Mouse (Mus musculus) stomach, embryonic 16.5 days (tissue): ENCODE results near the gene Parm1. TPM values are rescaled to one million over a fixed set of nuclear protein-coding genes. Genes with fewer than 3 reads are reported as not detected.
A peak's percentile ranks its signal among the peaks of the same experiment; 100 is the strongest.

Source experiments
- ATAC-seq: fragments of 200-750 bp; cut with Nextera tagmentation; 2 replicates; pipeline ENCODE4 v1.8.0; 2017; ENCODE audit warnings: moderate number of reproducible peaks, moderate TSS enrichment; ENCODE audit not compliant: insufficient read depth, low FRiP score
- H3K27ac ChIP-seq: fragments of 300-500 bp; sonication (generic); 2 replicates; pipeline ENCODE4 v1.5.1; 2014; ENCODE audit warnings: low read length
- H3K27me3 ChIP-seq: fragments of 300-500 bp; sonication (generic); 2 replicates; pipeline ENCODE4 v1.6.1; 2014; ENCODE audit warnings: low read length, control low read depth, mixed read lengths; ENCODE audit not compliant: control insufficient read depth, insufficient read depth
- H3K36me3 ChIP-seq: fragments of 300-500 bp; sonication (generic); 2 replicates; pipeline ENCODE4 v1.6.1; 2014; ENCODE audit warnings: low read length; ENCODE audit not compliant: control insufficient read depth, insufficient read depth
- H3K4me1 ChIP-seq: fragments of 300-500 bp; sonication (generic); 2 replicates; pipeline ENCODE4 v1.6.1; 2014; ENCODE audit warnings: low read length, control low read depth, mixed read lengths; ENCODE audit not compliant: control insufficient read depth, insufficient read depth
- H3K4me2 ChIP-seq: fragments of 300-500 bp; sonication (generic); 2 replicates; pipeline ENCODE4 v1.6.1; 2014; ENCODE audit warnings: low read depth, low read length, mixed read lengths
- H3K4me3 ChIP-seq: fragments of 300-500 bp; sonication (generic); replicated peaks from 2 replicates; pipeline ENCODE4 v1.5.1; 2014; ENCODE audit warnings: mild to moderate bottlenecking, low read length
- H3K9ac ChIP-seq: fragments of 300-500 bp; sonication (generic); 2 replicates; pipeline ENCODE4 v1.6.1; 2014; ENCODE audit warnings: low read length
- H3K9me3 ChIP-seq: fragments of 300-500 bp; sonication (generic); replicated peaks from 2 replicates; pipeline ENCODE4 v1.6.1; 2016; ENCODE audit warnings: low read length, control low read depth; ENCODE audit not compliant: control insufficient read depth
- WGBS: fragments of 180-500 bp; shearing (Covaris S2); extraction: QIAGEN DNeasy Blood & Tissue Kit; methylation state at CpG from one replicate; pipeline ENCODE4 v1.1.7; 2014; 5-methylcytosine and 5-hydroxymethylcytosine counted together
- polyA plus RNA-seq: library from polyadenylated mRNA; unstranded; fragments of >200 nt; fragmentation: Nextera tagmentation; extraction: Ambion mirVana; gene quantifications from 2 replicates; pipeline ENCODE4 v1.2.1, GENCODE M21; 2015

Gene Parm1
- polyA plus RNA-seq, 1 experiment from 2014 or later, result 29.4 TPM

DNA sequence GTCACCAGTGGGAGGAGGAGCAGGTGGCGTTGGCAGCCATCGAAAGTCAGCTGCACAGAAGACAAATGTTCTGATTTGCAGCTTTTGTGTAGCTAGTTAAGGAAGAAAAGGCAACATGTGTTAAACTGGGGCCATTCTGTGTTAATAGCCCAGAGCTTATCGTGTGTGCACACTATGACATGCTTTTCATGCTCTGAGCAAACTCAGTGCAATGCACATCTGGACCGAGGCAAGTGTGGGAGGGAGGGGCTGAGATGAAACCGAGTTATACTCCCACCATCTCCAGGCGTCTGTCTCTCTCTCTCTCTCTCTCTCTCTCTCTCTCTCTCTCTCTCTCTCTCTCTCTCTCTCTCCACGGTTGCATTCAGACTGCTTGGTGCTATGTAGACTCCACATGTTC lies 82.4 kb downstream of the Parm1 start:
- Histone ChIP-seq H3K36me3 (no peaks in the 10 kb centered on the region), H3K4me1 (no peaks in the 10 kb centered on the region), H3K27ac (no peak overlapping the region), H3K9ac (no peak overlapping the region), H3K27me3 (no peaks in the 10 kb centered on the region), H3K4me2 (no peak overlapping the region), H3K9me3 (no peaks in the 10 kb centered on the region), H3K4me3 (no peak overlapping the region)
- no peak for ATAC-seq
- 46% methylated on average over 7 of the region's 7 CpGs for WGBS

DNA sequence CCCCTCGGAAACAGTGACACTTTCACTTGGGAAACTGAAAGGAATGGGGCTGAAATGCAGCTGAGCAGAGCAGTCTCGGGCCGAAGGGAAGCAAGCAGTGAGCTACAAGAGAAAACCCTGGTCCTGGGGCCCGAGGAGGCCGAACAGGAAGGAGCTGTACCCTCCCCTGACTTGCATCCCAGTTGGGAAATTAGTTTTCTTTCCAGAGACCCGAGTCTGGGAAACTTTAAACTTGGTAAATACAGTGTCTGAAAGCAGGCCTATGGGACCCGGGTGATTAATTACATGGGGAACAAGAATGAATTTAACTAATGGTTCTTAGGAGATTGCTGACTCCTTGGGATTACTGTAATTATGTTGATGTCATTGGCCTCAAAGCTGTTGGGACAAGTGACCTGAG lies 85.9 kb downstream of the Parm1 start:
- H3K27me3 ChIP-seq, result no peaks in the 10 kb centered on the region
- 30% methylated on average over 7 of the region's 7 CpGs for WGBS
- peak; percentile 33; the same call in 1 of the 2 replicates for ATAC-seq
- H3K36me3 ChIP-seq, result no peaks in the 10 kb centered on the region
- H3K9ac ChIP-seq, result no peak overlapping the region
- no peak overlapping the region for H3K4me3 ChIP-seq
- H3K4me2 ChIP-seq, result no peak overlapping the region
- H3K27ac ChIP-seq, result no peak overlapping the region; the same call in 1 of the 2 replicates
- H3K4me1 ChIP-seq, result no peaks in the 10 kb centered on the region
- H3K9me3 ChIP-seq, result no peaks in the 10 kb centered on the region

DNA sequence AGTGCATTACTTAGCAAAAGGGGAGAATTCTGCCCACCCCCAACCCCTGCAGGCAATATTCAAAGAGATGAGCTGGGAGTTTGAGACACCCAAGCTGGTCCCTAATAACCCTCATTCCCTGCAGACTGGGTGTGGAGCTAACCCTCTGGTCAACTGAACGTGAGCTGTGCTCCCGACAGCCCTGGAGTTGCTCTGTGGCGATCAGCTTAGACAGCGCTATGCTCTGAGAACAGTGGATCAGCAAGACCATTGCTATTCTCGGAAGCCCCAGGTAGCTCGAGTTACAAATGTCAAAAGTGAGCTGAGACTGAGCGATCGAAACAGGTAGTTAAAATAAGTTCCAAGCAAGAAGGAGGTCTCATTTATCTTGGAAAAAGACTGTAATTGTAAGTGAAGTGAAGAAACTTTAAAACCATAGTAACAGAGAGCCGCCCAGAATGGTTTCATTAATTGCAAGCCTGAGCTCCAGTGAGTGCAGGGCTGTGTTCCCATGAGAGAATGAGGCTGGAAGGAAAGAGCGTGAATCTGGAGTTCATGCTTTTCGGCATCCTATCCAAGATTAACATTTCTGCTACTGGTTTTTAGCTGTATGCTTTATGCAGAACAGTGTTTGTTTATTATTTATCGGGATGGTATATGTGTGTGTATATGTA lies 86.5 kb downstream of the Parm1 start:
- H3K4me1 ChIP-seq, result no peaks in the 10 kb centered on the region
- no peaks in the 10 kb centered on the region for H3K9me3 ChIP-seq
- no peaks in the 10 kb centered on the region for H3K27me3 ChIP-seq
- H3K9ac ChIP-seq, result no peak overlapping the region
- peak; percentile 31; the same call in 1 of the 2 replicates for ATAC-seq
- H3K27ac ChIP-seq, result no peak overlapping the region
- no peak overlapping the region for H3K4me2 ChIP-seq
- no peaks in the 10 kb centered on the region for H3K36me3 ChIP-seq
- WGBS, result 50% methylated on average over 12 of the region's 12 CpGs
- no peak overlapping the region for H3K4me3 ChIP-seq

DNA sequence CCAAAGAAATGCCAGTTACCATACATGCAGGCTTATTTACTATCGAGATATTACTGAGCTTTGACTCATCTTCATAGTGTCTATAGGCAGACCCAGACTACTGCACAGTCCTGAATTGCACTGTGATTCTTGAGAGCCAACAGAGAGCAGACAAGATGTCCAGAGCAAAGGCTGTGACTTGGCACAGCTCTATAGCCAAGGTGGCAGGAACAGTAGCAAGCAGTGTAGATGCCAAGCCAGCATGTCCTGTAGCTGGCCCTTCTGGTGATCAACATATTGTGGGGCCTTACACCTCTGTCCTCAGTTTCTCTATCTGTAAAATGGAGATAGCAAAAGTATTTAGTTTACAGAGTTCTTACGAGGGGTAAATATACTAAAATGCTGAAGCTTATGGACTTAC lies 89.8 kb downstream of the Parm1 start:
- H3K4me3 ChIP-seq, result no peak overlapping the region
- no peaks in the 10 kb centered on the region for H3K9me3 ChIP-seq
- no peak for ATAC-seq
- no peaks in the 10 kb centered on the region for H3K36me3 ChIP-seq
- 94% methylated on average over 2 of the region's 2 CpGs for WGBS
- H3K27me3 ChIP-seq, result no peaks in the 10 kb centered on the region
- no peak overlapping the region for H3K9ac ChIP-seq
- H3K27ac ChIP-seq, result no peak overlapping the region
- no peaks in the 10 kb centered on the region for H3K4me1 ChIP-seq
- H3K4me2 ChIP-seq, result no peak overlapping the region

DNA sequence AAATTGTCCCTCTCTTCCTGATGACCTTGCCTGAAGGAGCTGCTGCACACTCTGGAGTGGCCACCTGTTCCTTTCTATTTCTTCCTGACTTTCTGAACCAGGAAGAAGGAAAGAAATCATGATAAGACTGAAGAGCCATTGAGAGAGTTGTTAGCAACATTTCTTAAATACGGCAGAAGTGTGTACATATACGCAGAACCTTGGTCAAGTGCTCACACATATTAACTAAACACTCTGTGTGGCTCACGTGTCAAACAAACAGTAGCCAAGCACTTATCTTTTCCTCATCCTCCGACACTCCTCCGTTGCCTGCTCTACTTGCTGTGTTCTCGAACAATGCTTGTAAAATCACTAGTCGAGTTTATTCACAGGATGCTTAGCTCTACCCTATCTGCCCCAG lies 90.4 kb downstream of the Parm1 start:
- H3K4me3 ChIP-seq, result no peak overlapping the region
- ATAC-seq, result no peak
- H3K9ac ChIP-seq, result no peak overlapping the region
- H3K27me3 ChIP-seq, result no peaks in the 10 kb centered on the region
- H3K9me3 ChIP-seq, result no peaks in the 10 kb centered on the region
- H3K36me3 ChIP-seq, result no peaks in the 10 kb centered on the region
- H3K27ac ChIP-seq, result no peak overlapping the region
- 49% methylated on average over 7 of the region's 7 CpGs for WGBS
- no peaks in the 10 kb centered on the region for H3K4me1 ChIP-seq
- H3K4me2 ChIP-seq, result no peak overlapping the region

DNA sequence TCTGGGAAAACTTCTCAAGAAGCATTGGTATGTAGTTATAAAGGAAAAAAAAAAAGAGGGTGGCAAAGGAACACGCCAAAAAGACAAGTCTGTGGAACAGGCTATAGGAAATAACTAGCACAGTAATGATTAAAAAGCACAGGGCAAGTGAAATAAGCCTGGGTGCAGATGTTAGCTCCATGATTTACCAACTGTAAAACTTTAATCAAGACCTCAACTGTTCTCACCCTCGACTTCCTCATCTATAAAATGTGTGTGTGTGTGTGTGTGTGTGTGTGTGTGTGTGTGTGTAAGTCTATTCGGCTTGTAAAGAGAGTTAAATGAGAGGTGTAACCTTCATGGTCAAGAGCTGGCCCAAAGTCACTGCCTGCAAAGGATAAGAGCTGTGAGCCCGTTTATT lies 91.6 kb downstream of the Parm1 start:
- H3K9me3 ChIP-seq, result no peaks in the 10 kb centered on the region
- no peaks in the 10 kb centered on the region for H3K27me3 ChIP-seq
- H3K4me3 ChIP-seq, result no peak overlapping the region
- 74% methylated on average over 4 of the region's 4 CpGs for WGBS
- no peaks in the 10 kb centered on the region for H3K36me3 ChIP-seq
- no peak overlapping the region for H3K4me2 ChIP-seq
- H3K27ac ChIP-seq, result peak overlapping the region; percentile 36; the same call in 1 of the 2 replicates
- H3K9ac ChIP-seq, result no peak overlapping the region
- H3K4me1 ChIP-seq, result no peaks in the 10 kb centered on the region
- no peak for ATAC-seq

DNA sequence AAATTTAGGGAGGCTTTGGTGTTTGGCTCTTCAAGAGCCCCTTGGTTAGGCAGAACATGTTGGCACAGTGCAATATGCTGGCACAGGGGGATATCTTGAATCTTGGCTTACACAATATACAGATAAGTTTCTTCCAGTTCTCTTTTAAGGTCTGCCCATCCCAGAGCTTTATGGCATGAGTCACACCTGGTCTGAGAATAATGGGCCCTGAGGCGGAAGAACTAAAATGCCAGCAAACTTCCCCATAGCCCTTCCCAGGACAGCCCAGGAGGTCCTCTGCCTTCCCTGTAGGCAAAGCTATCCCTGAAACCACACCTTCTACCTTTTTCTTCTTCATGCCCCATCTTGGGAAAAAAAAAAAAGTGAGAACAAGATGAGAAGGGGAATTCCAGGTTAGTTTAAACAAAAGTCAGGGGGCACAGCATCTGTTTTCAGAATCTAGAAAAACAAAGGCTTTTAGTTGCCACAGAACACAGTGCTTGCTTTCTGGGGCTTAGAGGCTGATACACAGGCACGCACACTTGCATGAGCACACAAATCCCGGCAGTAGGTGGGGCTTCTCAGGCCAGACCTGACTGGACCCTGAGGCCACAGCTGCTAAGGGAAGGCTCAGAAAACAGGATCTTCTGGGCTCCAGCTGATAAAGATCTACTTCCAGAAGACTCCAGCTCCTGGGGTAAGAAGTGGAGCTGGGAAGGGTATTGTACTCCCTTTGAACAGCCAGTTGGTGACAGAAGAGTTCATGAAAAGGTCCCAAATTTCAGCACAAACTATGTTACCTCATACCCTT lies 92.3 kb downstream of the Parm1 start:
- Histone ChIP-seq H3K9me3 (no peaks in the 10 kb centered on the region), H3K4me3 (no peak overlapping the region), H3K4me1 (no peaks in the 10 kb centered on the region), H3K27me3 (no peaks in the 10 kb centered on the region), H3K36me3 (no peaks in the 10 kb centered on the region), H3K4me2 (no peak overlapping the region), H3K27ac (peak overlapping the region; percentile 36), H3K9ac (no peak overlapping the region)
- peak; percentile 75; the same call in 1 of the 2 replicates for ATAC-seq
- WGBS, result 55% methylated on average over 3 of the region's 3 CpGs

DNA sequence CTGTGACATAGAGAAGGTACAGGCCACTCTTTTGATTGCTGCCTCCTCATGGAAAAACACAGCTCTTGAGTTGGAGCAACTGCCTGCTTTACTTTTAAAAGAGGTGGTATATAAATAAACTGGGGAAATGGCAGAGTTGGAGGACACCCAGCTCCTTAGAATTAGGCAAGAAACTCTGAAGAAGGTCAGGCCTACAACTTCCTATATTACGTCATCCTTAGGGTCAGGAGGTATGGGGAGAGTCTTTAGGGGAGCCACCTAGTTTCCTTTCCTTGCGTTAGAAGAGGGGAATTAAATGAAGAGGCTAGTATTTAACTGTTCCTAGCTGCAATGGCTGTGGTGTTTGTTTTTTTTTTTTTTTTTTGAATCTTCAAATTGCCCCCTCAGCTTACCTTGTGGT lies 93.1 kb downstream of the Parm1 start:
- Histone ChIP-seq H3K36me3 (no peaks in the 10 kb centered on the region), H3K27me3 (no peaks in the 10 kb centered on the region), H3K9me3 (no peaks in the 10 kb centered on the region), H3K4me2 (no peak overlapping the region), H3K27ac (no peak overlapping the region), H3K9ac (no peak overlapping the region), H3K4me3 (no peak overlapping the region), H3K4me1 (no peaks in the 10 kb centered on the region)
- ATAC-seq, result no peak
- 82% methylated on average over 2 of the region's 2 CpGs for WGBS

DNA sequence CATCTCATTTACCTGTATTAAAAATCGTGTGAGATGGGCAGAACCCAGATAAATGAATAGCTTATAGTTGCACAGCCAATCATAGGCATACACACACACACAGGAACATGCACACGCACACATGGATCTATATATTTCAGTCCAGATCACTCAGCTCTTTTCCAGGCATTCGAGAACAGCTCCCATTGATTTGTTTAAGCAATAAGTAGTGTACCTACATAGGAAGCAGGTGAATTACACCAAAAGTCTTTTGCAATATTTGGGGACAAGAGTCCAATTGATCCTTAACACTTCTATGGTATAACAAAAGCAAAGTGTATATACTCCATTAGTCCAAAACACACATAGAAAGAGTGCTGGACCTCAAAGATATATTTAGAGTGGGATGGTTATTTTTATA lies 94.2 kb downstream of the Parm1 start:
- no peak for ATAC-seq
- Histone ChIP-seq H3K9me3 (no peaks in the 10 kb centered on the region), H3K4me3 (no peak overlapping the region), H3K27me3 (no peaks in the 10 kb centered on the region), H3K4me2 (no peak overlapping the region), H3K36me3 (no peaks in the 10 kb centered on the region), H3K4me1 (no peaks in the 10 kb centered on the region), H3K9ac (no peak overlapping the region), H3K27ac (no peak overlapping the region)
- 93% methylated on average over 3 of the region's 3 CpGs for WGBS
